Mouse (Mus musculus): Measurements from ENCODE around the gene Cep78. TPM values are rescaled to one million over a fixed set of nuclear protein-coding genes. Genes with fewer than 3 reads are reported as not detected.

Cep78 gene
- polyA plus RNA-seq, 1 experiment from 2014 or later = 4.8 TPM

DNA sequence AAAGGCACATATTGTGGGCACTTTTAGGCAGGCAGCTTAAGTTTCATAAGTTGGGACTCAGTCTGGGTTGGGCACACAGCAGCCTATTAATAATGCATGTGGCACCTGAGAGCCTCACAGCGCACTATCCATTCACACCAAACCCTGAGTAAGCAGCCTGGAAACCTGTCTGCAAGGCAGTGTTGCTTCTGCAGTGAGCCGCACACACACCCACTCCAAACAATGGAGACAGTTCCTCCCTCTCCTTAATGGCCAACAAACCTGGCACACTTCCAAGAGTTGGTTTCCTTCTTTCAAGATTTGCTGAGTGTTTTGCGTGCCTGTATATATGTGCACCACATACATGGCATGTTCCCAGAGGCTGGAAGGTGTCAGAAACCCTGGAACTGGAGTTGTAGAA is 34.6 kb downstream of the Cep78 start:
- Histone ChIP-seq H3K4me1 (ENCODE audit: insufficient read depth) (no peaks in the 10 kb centered on the region), H3K9ac (replicated peaks) (no peak overlapping the region), H3K36me3 (replicated peaks; ENCODE audit: insufficient read depth, low read length) (no peaks in the 10 kb centered on the region), H3K9me3 (ENCODE audit: low read length) (no peaks in the 10 kb centered on the region), H3K4me2 (ENCODE audit: low read depth, low read length) (no peak overlapping the region), H3K27ac (ENCODE audit: low read depth) (no peak overlapping the region), H3K4me3 (ENCODE audit: low read depth, low read length) (no peak overlapping the region), H3K27me3 (ENCODE audit: insufficient read depth, low read length) (no peaks in the 10 kb centered on the region)
- 77% methylated on average over 3 of the region's 3 CpGs for WGBS (ENCODE audit: insufficient replicate concordance)
- DNase-seq (no peak), ATAC-seq (no peak)
- TF ChIP-seq CTCF (IDR thresholded peaks at IDR 0.05; ENCODE audit: low read depth) (no peak), EP300 (IDR thresholded peaks at IDR 0.05; ENCODE audit: low read depth) (no peak)

DNA sequence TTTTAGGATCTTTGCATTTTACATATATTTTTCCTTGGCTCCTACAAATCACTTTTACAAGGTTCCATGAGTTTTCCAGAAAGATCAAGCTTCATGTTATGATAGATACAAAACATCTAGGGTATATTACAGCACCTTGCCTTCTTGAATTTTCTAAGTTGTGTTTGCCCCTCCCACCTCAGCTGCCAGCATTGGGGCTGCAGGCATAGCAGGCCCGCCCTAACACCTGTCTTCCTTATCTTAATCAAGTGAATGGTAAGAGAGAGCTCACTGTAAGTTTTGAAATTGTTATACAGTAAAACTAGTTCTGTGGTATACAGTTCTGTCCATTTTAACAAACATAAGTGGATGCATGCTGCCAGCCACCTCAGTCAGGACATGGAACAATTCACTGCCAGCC is 35.9 kb downstream of the Cep78 start:
- DNase-seq (no peak), ATAC-seq (no peak)
- H3K4me1 ChIP-seq (ENCODE audit: insufficient read depth) = no peaks in the 10 kb centered on the region
- H3K4me2 ChIP-seq (ENCODE audit: low read depth, low read length) = no peak overlapping the region
- H3K27me3 ChIP-seq (ENCODE audit: insufficient read depth, low read length) = no peaks in the 10 kb centered on the region
- no peaks in the 10 kb centered on the region for H3K36me3 ChIP-seq (replicated peaks; ENCODE audit: insufficient read depth, low read length)
- WGBS (ENCODE audit: insufficient replicate concordance) = 86% methylated on average over 1 of the region's 1 CpGs
- no peaks in the 10 kb centered on the region for H3K9me3 ChIP-seq (ENCODE audit: low read length)
- no peak for TF ChIP-seq EP300 (IDR thresholded peaks at IDR 0.05; ENCODE audit: low read depth)
- TF ChIP-seq CTCF (IDR thresholded peaks at IDR 0.05; ENCODE audit: low read depth) = no peak
- H3K4me3 ChIP-seq (ENCODE audit: low read depth, low read length) = no peak overlapping the region
- no peak overlapping the region for H3K9ac ChIP-seq (replicated peaks)
- H3K27ac ChIP-seq (ENCODE audit: low read depth) = no peak overlapping the region

DNA sequence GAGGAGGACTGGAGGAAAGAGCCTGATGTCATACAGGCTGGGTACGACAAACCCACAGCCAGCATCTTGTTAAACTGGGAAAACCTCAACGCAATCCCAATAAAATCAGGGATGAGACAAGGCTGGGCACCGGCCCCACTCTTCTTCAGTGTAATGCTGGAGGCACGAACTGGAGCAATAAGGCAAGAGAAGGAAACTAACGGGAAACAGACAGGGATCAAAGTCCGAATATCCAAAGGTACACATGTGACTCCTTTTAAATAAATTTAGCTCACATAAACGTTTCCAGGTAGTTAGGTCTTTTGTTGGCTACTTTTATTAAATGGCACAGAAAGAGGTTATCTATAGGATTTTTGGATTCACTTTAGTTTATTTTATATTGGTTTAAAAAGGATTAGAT is 36.4 kb downstream of the Cep78 start:
- H3K9me3 ChIP-seq (ENCODE audit: low read length) = no peaks in the 10 kb centered on the region
- TF ChIP-seq CTCF (IDR thresholded peaks at IDR 0.05; ENCODE audit: low read depth) (no peak), EP300 (IDR thresholded peaks at IDR 0.05; ENCODE audit: low read depth) (no peak)
- DNase-seq = no peak
- 72% methylated on average over 7 of the region's 7 CpGs for WGBS (ENCODE audit: insufficient replicate concordance)
- no peak overlapping the region for H3K27ac ChIP-seq (ENCODE audit: low read depth)
- H3K4me3 ChIP-seq (ENCODE audit: low read depth, low read length) = no peak overlapping the region
- ATAC-seq = no peak
- H3K4me2 ChIP-seq (ENCODE audit: low read depth, low read length) = no peak overlapping the region
- no peaks in the 10 kb centered on the region for H3K27me3 ChIP-seq (ENCODE audit: insufficient read depth, low read length)
- H3K4me1 ChIP-seq (ENCODE audit: insufficient read depth) = no peaks in the 10 kb centered on the region
- no peaks in the 10 kb centered on the region for H3K36me3 ChIP-seq (replicated peaks; ENCODE audit: insufficient read depth, low read length)
- H3K9ac ChIP-seq (replicated peaks) = no peak overlapping the region

DNA sequence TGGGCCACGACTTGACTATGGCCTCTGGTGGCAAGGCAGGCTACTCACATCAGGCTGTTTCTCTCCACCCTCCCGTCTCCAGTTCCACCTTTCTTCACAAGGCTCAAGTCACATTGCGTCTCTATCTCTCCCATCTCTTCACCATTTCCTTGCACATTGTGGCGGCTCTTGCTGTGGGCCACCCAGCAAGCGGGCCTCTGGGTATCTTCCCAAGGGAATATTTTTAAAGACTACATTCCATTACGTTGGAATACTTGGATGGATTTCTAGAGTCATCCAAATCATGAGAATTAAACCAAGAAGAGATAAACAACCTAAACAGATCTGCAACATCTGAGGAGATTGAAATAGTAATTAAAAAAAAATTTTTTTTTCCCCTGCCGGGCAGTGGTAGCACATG is 37.6 kb downstream of the Cep78 start, which contains the start of gene Psat1:
TSS of gene Psat1 (minus strand) at position 101 of the 400 bp plus-strand sequence.
- TF ChIP-seq EP300 (IDR thresholded peaks at IDR 0.05; ENCODE audit: low read depth) = no peak
- no peak for TF ChIP-seq CTCF (IDR thresholded peaks at IDR 0.05; ENCODE audit: low read depth)
- no peak within 1 kb of the TSS for H3K4me3 ChIP-seq (ENCODE audit: low read depth, low read length)
- ATAC-seq (no peak), DNase-seq (no peak)
- H3K9ac ChIP-seq (replicated peaks) = no peak within 1 kb of the TSS
- no peak within 1 kb of the TSS for H3K27ac ChIP-seq (ENCODE audit: low read depth)
- WGBS (ENCODE audit: insufficient replicate concordance) = 72% methylated on average over 7 of the region's 7 CpGs
- no peaks in the 10 kb centered on the region for H3K4me1 ChIP-seq (ENCODE audit: insufficient read depth)
- H3K27me3 ChIP-seq (ENCODE audit: insufficient read depth, low read length) = no peaks in the 10 kb centered on the region
- H3K4me2 ChIP-seq (ENCODE audit: low read depth, low read length) = no peak within 1 kb of the TSS
- H3K9me3 ChIP-seq (ENCODE audit: low read length) = no peaks in the 10 kb centered on the region
- no peaks in the 10 kb centered on the region for H3K36me3 ChIP-seq (replicated peaks; ENCODE audit: insufficient read depth, low read length)

DNA sequence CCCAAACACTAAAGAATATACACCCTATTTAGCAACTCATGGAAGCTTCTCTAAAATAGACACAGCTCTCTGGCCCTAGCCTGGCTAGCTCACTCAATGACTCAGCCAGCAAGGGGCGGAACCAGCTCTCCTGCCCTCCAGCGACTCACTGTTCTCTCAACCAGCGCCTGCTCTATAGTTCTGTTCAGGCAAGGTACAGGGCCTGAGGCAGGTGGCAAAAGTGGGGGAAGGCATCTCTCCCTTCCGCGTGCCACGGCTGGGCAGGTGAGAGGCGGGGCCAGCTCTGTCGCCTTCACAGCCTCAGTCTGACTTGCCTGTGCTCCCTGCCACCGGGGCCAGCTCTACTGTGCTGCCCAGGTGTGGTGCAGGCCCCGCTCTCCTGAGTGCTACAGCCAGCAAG is 38.1 kb downstream of the Cep78 start:
- no peak overlapping the region for H3K4me2 ChIP-seq (ENCODE audit: low read depth, low read length)
- H3K4me3 ChIP-seq (ENCODE audit: low read depth, low read length) = no peak overlapping the region
- no peak overlapping the region for H3K9ac ChIP-seq (replicated peaks)
- no peaks in the 10 kb centered on the region for H3K27me3 ChIP-seq (ENCODE audit: insufficient read depth, low read length)
- H3K9me3 ChIP-seq (ENCODE audit: low read length) = no peaks in the 10 kb centered on the region
- no peak overlapping the region for H3K27ac ChIP-seq (ENCODE audit: low read depth)
- ATAC-seq (0 out of 2 replicates have a peak, but pooled peaks have one; percentile 19), DNase-seq (no peak)
- WGBS (ENCODE audit: insufficient replicate concordance) = 71% methylated on average over 10 of the region's 10 CpGs
- no peaks in the 10 kb centered on the region for H3K4me1 ChIP-seq (ENCODE audit: insufficient read depth)
- TF ChIP-seq EP300 (IDR thresholded peaks at IDR 0.05; ENCODE audit: low read depth) = no peak
- no peak for TF ChIP-seq CTCF (IDR thresholded peaks at IDR 0.05; ENCODE audit: low read depth)
- H3K36me3 ChIP-seq (replicated peaks; ENCODE audit: insufficient read depth, low read length) = no peaks in the 10 kb centered on the region

DNA sequence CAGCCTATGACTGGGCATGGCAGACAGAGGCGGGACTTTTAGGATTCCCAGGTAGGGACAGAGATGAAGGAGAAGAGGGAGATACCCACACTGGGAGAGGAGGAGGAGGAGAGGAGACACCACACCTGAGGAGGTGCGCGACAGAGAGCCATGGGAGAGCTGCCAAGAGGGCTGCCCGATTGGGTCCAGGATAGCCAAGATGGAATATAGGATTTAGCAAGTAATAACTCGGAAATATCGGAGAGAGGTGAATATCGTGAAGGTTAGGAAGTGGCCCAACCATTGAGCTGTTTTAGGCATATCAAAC is 41.7 kb downstream of the Cep78 start:
- Histone ChIP-seq H3K4me2 (ENCODE audit: low read depth, low read length) (no peak overlapping the region), H3K27ac (ENCODE audit: low read depth) (no peak overlapping the region), H3K4me3 (ENCODE audit: low read depth, low read length) (no peak overlapping the region), H3K36me3 (replicated peaks; ENCODE audit: insufficient read depth, low read length) (no peaks in the 10 kb centered on the region), H3K4me1 (ENCODE audit: insufficient read depth) (0 out of 2 replicates have a peak, but pooled peaks cover 3% of the 10 kb centered on the region), H3K9ac (replicated peaks) (no peak overlapping the region), H3K27me3 (ENCODE audit: insufficient read depth, low read length) (no peaks in the 10 kb centered on the region), H3K9me3 (ENCODE audit: low read length) (no peaks in the 10 kb centered on the region)
- DNase-seq = no peak
- ATAC-seq = no peak
- WGBS (ENCODE audit: insufficient replicate concordance) = 82% methylated on average over 7 of the region's 7 CpGs
- TF ChIP-seq EP300 (IDR thresholded peaks at IDR 0.05; ENCODE audit: low read depth) (no peak), CTCF (IDR thresholded peaks at IDR 0.05; ENCODE audit: low read depth) (no peak)

Data from liver, postnatal 0 days (tissue).